Mouse (Mus musculus) liver, adult 2 months (tissue): ENCODE data around the gene Foxp4.

ENCODE experiments used
- CTCF ChIP-seq: fragments of 200-500 bp; IDR thresholded peaks from 2 replicates; pipeline ENCODE4 v1.5.1; 2011; ENCODE audit warnings: low read depth, low read length, control low read depth
- POLR2A ChIP-seq: fragments of 200-500 bp; IDR thresholded peaks from 2 replicates; pipeline ENCODE4 v1.6.1; 2011; ENCODE audit warnings: low read length, control low read depth; ENCODE audit not compliant: insufficient read depth; ENCODE audit errors: extremely low read depth

DNA sequence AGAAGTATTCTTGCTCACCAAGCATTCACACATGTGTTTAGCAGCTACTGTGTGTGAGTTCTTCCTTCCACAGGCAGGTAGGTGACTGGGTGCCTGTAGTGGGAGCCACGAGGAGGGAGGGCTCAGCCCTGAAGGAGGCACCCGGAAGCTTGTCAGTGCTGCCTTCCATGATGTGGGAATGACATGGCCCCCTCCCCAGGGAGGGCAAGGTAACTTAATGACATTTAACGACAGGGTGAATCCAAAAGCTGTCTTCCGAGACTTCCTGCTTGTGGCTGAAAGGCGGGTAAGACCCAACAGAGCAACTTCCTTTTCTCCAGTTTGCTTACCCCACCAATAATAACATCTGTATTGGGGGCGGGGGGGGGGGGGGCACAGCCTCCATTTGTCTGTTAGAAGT is 23.7 kb downstream of the Foxp4 start:
- TF ChIP-seq CTCF: no peak
- no peak for TF ChIP-seq POLR2A
